Mouse (Mus musculus): ENCODE data around the gene Tgfbi. TPM values are rescaled to one million over a fixed set of nuclear protein-coding genes. Genes with fewer than 3 reads are reported as not detected.

Gene Tgfbi
- total RNA-seq, 1 experiment from 2014 or later: 17.4 TPM

DNA sequence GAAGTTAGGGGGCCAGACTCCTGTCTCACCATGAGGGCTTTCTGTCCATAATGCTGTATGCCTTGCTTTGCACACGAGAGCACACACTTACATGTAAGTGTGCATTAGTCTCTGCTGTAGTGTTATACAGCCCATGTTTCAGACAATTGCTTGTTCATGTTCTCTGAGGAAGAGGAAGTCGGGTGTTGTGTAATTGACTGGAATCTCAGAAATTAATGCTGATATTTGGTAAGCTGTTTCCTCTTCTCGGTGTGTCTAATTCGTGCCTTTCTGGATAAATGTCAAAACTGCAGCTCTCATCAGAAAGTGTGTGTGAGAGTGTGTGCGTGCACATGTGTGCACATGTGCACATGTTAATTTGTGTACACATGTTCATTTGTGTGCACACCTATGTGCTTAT is 16.1 kb upstream of the Tgfbi start:
- peak; percentile 51 to 57; a peak in 2 of 4 replicates for ATAC-seq (replicated peaks in 1 of 2; ENCODE audit: insufficient read depth in 1 of 2, low FRiP score in 2 of 2, low TSS enrichment in 1 of 2, low read depth in 1 of 2, poor library complexity in 2 of 2, severe bottlenecking in 2 of 2)

DNA sequence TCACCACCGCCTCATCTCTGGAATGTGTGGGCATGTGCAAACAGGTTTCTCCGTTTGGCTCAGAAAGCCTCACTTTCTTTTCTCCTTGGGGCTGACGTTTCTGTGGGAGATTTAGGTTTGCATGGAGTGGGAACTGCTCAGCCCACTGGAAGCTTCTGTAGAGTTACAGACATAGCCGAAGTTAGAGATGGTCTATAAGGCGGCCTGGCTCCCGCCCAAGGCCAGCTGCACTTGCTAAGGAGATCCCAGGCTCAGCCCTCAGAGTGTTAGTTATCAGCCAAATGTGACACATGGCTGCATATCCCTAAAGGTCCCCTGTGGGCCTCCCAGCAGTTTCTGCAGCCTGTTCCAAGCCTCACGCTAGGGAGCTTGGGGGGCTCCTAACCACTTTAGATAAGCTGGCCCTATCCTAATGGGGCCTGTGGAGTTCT is 15.3 kb upstream of the Tgfbi start:
- no peak for ATAC-seq (replicated peaks in 1 of 2; ENCODE audit: insufficient read depth in 1 of 2, low FRiP score in 2 of 2, low TSS enrichment in 1 of 2, low read depth in 1 of 2, poor library complexity in 2 of 2, severe bottlenecking in 2 of 2)

DNA sequence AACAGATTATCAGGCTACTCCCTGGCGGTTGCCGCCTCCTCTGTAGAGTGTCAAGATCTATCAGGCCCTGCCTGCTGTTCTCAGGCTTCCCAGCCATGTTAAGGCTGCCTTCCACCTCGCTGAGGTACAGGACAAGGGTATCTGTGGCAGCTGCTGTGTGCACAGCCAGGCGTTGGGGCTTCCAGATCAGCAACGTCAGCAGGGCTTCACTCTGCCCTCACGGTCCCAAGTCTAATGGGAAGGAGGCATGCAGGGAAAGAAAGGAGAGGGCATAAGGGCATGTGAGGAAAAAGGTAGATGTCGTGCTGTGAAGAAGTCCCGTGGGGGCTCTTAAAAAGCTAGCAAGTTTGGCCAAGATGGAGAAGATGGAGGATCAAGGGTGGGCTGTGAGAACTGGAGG is 14.1 kb upstream of the Tgfbi start:
- ATAC-seq (replicated peaks in 1 of 2; ENCODE audit: insufficient read depth in 1 of 2, low FRiP score in 2 of 2, low TSS enrichment in 1 of 2, low read depth in 1 of 2, poor library complexity in 2 of 2, severe bottlenecking in 2 of 2): no peak

DNA sequence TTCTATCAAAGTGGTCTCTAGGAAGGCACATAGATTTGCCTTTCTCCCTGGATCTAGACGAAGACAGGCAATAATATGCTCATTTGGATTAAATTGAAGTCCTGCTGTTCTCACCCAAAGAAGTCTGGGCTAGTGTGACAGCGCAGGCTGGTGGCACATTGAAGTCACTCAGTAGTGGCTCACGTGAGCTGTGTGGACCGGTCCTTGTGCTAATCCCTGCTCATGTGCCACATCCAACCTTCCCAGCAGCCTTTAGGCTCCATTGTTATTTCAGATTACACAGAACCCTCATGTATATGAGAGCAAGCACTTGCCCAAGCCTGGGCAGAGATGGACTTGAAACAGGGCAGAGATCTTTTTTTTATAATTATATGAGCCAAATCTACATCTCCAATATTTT is 12.0 kb upstream of the Tgfbi start:
- ATAC-seq (replicated peaks in 1 of 2; ENCODE audit: insufficient read depth in 1 of 2, low FRiP score in 2 of 2, low TSS enrichment in 1 of 2, low read depth in 1 of 2, poor library complexity in 2 of 2, severe bottlenecking in 2 of 2): no peak

DNA sequence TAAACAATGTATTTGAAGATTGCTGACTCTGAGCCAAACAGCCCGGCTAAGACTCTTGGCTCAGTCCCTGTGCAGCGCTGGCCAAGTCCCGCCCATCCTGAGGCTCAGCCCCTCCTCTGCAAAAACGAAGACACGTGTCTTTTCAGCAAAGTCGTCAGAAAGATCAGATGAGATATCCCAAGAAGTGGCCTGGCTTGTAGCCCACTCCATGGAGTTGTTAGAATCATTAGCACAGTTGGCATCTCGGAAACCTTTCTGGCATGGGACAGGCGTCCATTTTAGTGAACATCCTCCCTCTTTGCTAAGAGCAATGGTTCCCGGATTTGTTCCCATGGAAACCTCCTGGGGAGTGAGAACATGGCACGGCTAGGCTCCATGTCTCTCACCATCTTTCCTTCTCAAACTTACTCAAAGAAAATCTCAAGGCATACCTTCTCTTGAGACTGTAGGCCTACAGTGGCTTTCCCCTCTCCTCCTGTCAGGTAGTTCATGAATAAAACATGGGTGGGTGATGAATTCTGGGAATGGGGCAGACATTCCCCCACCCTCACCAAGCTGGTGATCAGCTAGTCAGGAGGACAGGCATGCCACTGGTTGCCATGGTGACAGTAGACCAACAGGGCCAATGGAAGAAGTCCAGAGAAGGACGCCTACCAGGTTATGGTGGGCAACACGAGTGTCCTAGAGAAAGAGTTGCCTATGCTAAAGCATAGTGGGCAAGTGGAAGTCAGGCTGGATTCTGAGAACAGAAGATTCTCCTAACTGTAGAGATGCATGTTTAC is 11.3 kb upstream of the Tgfbi start:
- ATAC-seq (replicated peaks in 1 of 2; ENCODE audit: insufficient read depth in 1 of 2, low FRiP score in 2 of 2, low TSS enrichment in 1 of 2, low read depth in 1 of 2, poor library complexity in 2 of 2, severe bottlenecking in 2 of 2): no peak

DNA sequence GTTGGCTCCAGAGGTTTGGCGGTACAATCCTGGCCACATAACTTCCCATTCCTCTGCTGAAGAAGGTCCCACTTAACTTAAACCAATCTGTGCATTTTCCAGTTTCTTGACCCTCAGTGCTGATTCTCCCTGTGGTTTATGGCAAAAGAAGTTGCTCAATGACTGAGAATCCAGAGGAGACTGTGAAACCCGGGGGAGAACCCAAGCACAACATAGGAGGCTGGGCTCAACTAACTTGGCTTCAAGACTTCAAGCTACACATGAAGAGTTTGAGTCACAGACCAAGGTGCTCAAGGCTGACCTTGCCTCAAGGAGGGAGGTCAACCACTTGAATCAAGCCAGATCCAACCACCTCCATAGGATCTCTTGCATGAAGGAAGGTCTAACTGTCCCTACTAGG is 9.8 kb upstream of the Tgfbi start:
- ATAC-seq (replicated peaks in 1 of 2; ENCODE audit: insufficient read depth in 1 of 2, low FRiP score in 2 of 2, low TSS enrichment in 1 of 2, low read depth in 1 of 2, poor library complexity in 2 of 2, severe bottlenecking in 2 of 2): no peak

DNA sequence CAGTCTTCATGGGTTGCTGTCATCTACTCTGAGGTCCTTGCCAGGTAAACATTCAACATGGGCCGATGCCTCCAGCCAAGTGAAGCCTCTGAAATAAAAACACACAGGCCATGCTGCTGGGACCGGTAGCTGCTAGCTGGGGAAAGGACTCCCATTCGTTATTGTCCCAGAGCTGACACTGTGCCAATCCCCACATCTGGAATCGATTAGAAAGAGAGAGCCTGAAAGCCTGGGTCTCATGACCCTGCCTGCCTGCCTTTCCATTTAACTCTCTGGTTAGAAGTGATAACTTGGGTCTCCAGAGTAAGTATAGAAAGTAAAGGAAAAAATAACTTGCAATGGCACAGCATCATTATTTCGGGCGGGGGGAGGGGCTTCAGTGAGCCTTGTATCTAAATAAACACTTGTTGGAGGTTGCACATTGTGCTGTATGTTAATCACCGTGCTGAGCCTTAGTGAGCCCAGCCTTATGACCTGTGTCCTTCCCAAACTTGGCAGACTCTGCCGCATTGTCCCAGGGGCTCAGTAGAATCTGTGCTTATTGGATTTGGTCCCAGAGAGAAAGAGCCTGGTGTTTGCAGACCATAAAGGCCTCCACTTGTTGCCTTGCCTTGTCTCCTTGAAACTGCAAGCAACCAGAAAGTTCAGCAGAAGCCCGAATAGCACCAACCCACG is 9.0 kb upstream of the Tgfbi start:
- no peak for ATAC-seq (replicated peaks in 1 of 2; ENCODE audit: insufficient read depth in 1 of 2, low FRiP score in 2 of 2, low TSS enrichment in 1 of 2, low read depth in 1 of 2, poor library complexity in 2 of 2, severe bottlenecking in 2 of 2)

DNA sequence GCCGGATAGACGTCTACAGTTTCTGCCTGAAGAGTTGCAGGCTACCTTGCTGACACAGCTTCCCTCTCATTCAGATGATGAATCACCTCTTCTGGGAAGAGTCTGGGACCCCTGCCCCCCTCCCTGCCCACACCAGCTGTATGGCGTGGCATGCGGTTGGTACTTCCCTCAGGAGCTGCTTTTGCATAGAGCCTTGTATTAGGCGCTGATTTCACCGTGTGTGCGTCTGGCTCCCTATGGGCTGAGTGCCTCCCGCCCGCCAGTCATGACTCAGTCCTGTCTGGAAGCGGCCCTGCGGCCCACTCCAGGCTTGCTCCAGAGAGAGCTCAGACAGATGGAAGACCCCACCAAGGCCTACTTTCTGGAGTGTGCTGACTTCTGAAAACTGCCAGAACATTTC is 8.1 kb upstream of the Tgfbi start:
- peak; percentile 56 to 68; a peak in 3 of 4 replicates for ATAC-seq (replicated peaks in 1 of 2; ENCODE audit: insufficient read depth in 1 of 2, low FRiP score in 2 of 2, low TSS enrichment in 1 of 2, low read depth in 1 of 2, poor library complexity in 2 of 2, severe bottlenecking in 2 of 2)

DNA sequence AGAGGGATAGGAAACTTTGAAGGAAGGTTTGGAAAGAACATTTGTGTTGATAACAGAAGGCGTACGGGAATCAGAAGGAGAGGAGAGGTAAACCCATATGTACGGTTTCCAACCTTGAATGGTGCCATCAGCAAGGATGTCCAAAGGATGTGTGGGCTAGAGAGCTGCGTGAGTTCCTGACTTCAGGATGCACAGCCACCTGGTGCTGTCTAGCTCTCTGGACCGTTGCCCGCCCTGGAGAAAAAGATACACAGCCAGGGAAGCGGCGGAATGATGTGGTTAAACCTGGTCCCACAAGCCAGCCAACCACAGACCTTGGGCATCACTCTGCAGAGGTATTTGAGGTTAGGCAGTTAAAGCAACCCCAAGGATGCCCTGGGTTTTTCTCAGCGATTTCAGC is 3.8 kb upstream of the Tgfbi start:
- ATAC-seq (replicated peaks in 1 of 2; ENCODE audit: insufficient read depth in 1 of 2, low FRiP score in 2 of 2, low TSS enrichment in 1 of 2, low read depth in 1 of 2, poor library complexity in 2 of 2, severe bottlenecking in 2 of 2): no peak

DNA sequence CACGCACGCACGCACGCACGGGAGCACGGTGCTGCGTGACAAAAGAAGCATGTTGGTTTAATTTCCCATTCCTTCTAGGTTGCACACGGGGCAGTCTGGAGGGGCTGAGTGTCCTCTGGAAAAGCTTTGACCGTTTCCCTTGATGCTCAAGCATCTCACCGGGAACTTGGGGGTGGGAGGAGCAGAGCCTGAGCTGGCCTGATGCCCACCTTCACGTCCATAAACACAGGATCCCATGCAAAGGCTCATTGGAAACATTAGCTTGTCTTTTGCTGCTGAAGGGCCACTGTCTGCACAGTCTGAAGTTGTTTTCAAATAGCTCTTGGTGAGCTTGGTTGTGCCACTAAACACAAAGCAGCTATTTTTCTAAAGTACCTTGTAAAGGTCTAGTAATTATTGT is 2.6 kb upstream of the Tgfbi start:
- no peak for ATAC-seq (replicated peaks in 1 of 2; ENCODE audit: insufficient read depth in 1 of 2, low FRiP score in 2 of 2, low TSS enrichment in 1 of 2, low read depth in 1 of 2, poor library complexity in 2 of 2, severe bottlenecking in 2 of 2)

DNA sequence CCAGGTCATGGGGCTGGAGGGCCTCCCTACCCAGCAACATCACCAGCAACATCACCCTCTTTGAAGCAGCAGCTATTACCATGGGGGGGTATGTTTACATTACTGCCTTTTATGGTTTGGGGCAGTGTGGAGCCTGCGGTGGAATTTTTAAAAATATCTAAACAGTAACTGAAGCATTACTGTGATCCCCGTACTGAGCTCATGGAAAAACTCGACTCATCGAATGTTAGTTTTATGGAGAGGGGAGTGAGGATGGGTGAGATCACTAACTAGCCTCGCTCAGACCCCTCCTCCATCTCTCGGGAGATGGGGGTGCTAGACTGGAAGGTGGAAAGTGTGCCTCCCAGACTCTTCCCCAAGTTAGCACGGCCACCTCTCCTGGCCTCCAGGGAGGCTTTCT is 2.1 kb upstream of the Tgfbi start:
- no peak for ATAC-seq (replicated peaks in 1 of 2; ENCODE audit: insufficient read depth in 1 of 2, low FRiP score in 2 of 2, low TSS enrichment in 1 of 2, low read depth in 1 of 2, poor library complexity in 2 of 2, severe bottlenecking in 2 of 2)

DNA sequence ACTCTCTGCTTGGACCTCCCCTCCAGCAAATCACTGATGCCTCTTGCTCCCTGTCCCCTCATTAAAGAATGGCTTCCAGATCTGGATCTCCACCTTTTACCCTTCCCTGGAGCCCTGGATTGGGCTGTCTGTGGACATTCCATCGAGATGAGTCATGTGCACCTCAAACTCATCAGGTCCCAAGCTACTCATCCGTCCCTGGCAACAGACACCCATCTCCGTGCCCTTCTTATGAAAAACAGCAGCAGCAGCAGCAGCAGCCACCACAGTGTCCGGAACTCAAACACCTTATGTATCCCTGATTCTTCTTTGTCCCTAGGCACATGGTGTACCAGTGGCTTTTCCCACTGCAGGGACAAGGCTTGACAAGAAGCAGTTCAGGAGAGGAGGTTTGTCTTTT is 1.5 kb upstream of the Tgfbi start:
- ATAC-seq (replicated peaks in 1 of 2; ENCODE audit: insufficient read depth in 1 of 2, low FRiP score in 2 of 2, low TSS enrichment in 1 of 2, low read depth in 1 of 2, poor library complexity in 2 of 2, severe bottlenecking in 2 of 2): no peak

DNA sequence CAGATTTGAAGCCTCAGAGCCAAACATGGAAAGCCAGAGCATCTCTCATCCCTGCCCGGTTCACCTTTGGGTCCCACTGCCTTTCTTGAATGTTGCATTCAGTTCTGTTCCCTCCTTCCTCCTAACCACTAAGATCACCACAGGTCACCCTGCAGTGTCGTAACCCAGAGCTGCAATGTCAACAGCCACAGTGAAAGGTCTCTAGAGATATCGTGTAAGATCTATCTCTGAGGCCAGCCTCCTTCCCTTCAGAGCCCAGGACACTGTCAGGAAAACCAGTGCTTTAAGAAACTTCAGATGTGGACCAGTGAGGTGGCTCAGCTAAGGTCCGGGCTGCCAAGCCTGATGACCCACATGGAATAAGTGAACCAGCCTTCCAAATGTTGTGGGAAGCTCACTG is 1.8 kb downstream of the Tgfbi start:
- peak; percentile 30 to 39; a peak in 2 of 4 replicates for ATAC-seq (replicated peaks in 1 of 2; ENCODE audit: insufficient read depth in 1 of 2, low FRiP score in 2 of 2, low TSS enrichment in 1 of 2, low read depth in 1 of 2, poor library complexity in 2 of 2, severe bottlenecking in 2 of 2)

DNA sequence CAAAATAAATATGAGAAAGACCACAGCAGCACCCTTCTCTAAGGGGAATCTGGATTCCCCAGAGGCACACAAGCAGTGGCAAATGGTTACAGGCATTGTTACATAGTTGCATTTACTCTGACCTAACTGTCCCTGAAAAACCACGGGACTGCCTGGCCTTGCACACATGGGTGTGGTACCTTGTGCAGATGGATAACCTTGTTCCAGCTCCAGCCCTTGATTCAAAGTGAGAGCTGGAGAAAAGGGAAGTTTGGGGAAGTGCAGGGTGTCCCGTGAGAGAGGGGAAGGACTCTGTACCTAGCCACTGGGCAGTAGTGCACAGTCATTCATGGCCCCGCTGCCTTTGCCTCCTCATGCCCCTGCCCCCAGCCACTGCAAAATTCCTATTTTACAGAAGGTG is 2.4 kb downstream of the Tgfbi start:
- ATAC-seq (replicated peaks in 1 of 2; ENCODE audit: insufficient read depth in 1 of 2, low FRiP score in 2 of 2, low TSS enrichment in 1 of 2, low read depth in 1 of 2, poor library complexity in 2 of 2, severe bottlenecking in 2 of 2): peak; percentile 27 to 34; a peak in 3 of 4 replicates

DNA sequence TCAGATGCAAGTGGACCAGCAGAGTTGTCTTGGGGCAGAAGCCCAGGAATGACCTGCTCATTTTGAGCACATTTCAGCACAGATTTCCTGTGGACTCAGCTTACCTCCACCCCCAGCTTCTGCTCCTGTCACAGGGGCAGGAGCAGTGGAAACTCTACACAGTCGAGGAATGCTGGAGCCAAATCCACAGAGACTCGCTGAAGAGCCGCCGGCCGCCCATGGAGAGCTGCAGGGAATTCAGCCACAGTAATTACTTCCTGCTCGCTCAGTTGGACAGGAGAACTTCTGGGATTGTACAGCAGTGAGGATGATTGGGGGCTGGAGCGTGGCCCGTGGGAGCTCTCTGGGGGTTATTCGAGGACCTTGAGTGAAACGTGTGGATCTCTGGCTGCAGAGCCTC is 3.0 kb downstream of the Tgfbi start:
- no peak for ATAC-seq (replicated peaks in 1 of 2; ENCODE audit: insufficient read depth in 1 of 2, low FRiP score in 2 of 2, low TSS enrichment in 1 of 2, low read depth in 1 of 2, poor library complexity in 2 of 2, severe bottlenecking in 2 of 2)

DNA sequence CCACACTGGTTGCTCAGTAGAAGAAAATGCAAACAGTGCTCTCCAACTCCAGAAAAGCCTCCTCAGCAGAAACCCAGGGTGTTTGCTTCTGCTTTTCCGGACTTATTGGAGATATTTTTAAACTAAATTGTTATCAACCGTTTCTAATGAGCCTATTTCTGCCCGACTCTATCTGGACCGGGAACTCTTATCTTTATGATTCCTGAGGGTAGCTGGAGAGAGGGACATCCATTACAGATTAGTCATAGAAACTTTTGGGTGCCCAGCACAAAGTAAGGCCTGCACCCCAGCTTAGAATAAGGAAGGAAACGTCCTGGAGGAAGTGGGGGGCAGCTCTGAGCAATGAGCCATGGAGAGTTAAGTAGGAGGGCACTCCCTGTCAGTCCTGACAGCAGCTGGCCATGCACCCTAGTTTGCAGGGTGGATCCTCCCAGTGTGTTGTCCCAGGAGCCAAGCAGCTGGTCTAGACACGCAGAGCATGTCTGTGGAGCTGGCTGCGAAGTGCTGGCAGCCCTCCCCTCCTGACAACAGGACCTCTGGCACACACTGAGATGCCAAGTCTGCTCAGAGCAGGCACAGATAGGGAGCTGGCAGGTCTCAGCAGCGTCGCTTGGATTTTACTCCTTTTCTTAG is 4.2 kb downstream of the Tgfbi start:
- ATAC-seq (replicated peaks in 1 of 2; ENCODE audit: insufficient read depth in 1 of 2, low FRiP score in 2 of 2, low TSS enrichment in 1 of 2, low read depth in 1 of 2, poor library complexity in 2 of 2, severe bottlenecking in 2 of 2): peak; percentile 18 to 30; a peak in 1 of 4 replicates

DNA sequence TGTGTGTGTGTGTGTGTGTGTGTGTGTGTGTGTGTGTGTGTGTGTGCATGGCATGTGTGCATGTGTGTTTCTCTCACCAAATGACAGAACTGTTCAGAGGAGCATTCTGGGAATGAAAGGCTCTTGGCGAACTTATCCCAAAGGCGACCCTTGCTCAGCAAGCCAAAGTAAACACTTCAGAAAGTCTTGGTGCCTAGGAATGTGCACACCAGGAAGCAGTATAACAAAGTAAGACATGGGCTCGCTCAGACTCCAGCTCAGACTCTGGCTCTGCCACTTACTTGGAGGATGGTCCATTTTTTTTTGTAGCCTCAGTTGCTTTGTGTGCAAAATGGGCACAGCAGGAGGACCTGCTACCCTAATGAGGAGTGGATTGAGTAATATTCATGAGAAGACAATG is 5.4 kb downstream of the Tgfbi start:
- no peak for ATAC-seq (replicated peaks in 1 of 2; ENCODE audit: insufficient read depth in 1 of 2, low FRiP score in 2 of 2, low TSS enrichment in 1 of 2, low read depth in 1 of 2, poor library complexity in 2 of 2, severe bottlenecking in 2 of 2)

DNA sequence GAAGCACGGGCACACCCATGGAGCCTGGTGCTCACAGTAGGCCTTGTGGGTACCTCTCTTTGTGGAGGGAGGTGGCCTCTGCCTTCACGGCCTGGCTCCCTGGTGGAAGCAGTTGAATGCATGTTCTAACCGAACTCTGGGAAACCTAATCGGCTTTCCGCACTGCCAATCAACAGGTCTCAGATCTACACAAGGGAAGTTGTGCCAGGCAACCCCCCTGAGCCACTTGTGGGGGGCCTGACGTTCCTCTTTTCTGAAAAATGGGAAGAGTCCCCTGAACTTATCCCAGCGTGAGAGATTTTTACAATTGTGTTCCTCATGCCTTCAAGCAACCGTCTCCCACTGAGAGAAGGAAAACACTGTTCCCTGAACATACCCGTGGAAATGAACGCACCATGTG is 5.9 kb downstream of the Tgfbi start:
- ATAC-seq (replicated peaks in 1 of 2; ENCODE audit: insufficient read depth in 1 of 2, low FRiP score in 2 of 2, low TSS enrichment in 1 of 2, low read depth in 1 of 2, poor library complexity in 2 of 2, severe bottlenecking in 2 of 2): 0 out of 4 replicates have a peak, but pooled peaks of 1 of the 2 experiments have one; percentile 9
